Mouse (Mus musculus) urinary bladder, postnatal 10 days (tissue): ENCODE results near the gene Sned1.
"Not testable (repeated sequence)": the region's sequence is repeated elsewhere in the genome, so short reads cannot be mapped to it uniquely, and the experiment has no call there.

Source experiments
- DNase-seq: peaks from one replicate; pipeline ENCODE4 v3.0.0; 2022; ENCODE audit warnings: low spot score

The Sned1 gene

DNA sequence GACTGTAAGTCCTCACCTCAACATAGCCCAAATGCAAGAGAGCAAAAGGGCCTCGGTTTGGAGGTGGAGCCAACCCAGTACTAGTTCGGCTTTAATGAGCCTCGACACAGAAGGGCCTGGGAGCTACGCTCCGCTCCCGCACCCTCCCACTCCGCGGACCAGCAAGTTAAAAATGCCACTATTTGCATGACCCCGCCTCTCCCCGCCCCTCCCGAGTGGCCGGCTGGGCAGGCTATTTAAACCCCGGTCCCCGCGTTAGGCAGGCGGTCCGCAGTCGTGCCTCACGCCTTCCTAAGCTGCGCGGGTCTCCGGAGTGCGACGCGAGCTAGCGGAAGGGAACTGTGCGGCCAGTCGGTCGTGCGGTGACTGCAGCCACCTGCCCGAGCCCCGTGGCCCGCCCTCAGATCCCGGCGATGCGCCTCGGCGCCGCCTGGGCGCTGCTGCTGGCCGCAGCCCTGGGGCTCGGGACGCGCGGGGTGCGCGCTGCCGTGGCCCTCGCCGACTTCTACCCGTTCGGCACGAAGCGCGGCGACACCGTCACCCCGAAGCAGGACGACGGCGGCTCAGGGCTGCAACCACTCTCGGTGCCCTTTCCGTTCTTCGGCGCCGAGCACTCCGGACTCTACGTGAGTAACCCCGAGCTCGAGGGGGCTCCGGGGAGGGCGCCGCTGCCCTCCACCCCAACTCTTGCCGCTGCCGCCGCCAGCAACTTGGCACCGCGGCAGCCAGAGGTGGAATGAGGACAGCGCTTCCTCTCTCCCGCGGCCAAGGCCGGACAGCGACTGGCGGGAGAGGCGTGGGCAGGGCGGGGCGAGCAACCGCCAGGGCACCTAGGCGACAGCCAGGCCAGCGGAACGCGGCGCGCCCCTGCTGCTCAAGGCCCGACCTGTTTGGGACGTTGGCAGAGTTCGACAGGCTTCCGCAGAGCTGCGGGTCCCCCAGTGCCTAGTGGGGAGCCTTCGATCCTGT is at the start of gene Sned1:
TSS of gene Sned1 (plus strand) at position 266 of the 969 bp plus-strand sequence.
- peak; percentile 79 for DNase-seq

DNA sequence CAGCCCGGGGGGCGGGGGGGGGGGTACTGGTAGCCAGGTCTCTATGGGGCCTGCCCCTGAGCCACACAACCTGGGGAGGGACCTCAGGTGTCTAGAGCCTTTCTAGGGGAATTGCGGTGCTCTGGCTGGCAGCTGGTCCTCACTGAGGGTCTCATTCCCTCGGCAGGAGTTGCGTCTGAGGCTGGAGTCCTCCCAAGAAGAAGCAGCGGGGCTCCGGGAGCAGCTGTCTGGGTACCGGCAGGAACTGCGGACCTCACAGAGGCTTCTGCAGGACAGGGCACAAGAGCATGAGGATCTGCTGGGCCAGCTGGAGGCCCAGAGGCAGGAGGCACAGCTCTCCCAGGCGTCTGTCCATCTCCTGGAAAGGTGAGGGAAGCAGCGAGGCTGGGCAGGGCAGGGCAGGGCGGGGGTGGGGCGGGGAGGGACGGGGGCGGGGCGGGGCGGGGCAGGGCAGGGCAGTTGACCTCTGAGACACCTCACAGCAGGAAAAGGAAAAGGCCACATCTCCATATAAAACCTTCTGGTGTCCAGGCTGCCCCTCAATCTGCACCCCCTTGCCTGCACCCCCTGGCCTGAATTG is 44.8 kb upstream of the Sned1 start:
- DNase-seq, result no peak

DNA sequence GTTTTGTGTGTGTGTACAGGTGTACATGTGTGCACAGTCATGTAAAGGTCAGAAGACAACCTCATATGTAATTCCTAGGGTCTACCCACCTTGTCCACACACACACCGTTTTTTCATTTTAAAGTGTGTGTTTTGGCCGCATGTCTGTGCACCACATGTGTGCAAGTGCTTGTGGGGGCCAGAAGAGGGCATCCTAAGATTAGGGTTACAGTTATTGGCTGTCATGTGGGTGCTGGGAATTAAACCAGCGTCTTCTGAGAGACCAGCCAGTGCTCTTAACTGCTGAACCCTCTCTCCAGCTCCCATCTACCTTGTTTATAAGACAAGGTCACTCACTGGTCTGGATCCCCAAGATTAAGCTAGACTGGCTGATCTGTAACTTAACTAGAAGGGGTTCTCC is 40.7 kb upstream of the Sned1 start:
- DNase-seq, result no peak

DNA sequence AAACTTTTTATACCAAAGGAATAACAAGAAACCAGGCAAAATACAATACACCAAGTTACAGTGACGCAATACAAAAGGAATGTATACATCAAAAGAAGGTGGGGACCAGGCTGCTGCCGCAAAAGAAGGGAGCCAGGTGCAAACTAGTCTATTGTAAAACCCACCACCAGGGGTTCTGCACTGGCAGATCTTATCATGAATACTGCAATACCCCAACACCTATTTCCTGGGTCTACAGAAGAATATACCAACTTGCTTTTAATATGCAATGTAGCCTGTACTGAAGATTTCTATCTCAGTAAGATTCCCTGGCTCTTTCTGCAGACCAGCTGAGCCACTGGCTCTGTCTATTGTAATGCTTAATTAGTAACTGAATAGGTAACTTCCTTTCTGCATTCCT is 38.2 kb upstream of the Sned1 start:
- DNase-seq, result not testable (repeated sequence)

DNA sequence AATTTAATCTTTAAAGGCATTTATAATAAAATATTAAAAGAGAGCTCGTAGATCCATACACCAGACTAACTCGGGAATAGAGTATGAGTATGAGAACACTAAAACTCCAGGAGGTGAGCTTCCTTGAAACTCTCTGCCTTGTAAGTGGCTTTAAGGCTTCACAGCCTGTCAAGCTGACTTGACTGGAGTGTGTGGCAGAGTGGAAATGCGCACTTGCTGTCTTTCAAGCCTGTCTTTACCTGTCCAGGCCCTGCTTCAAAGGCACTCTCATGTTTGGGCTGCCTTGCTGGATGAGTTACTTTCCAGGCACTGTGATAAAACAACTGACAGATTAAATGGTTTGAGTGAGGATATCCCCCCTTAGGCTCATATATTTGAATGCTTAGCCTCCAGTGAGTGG is 37.7 kb upstream of the Sned1 start:
- no peak for DNase-seq

DNA sequence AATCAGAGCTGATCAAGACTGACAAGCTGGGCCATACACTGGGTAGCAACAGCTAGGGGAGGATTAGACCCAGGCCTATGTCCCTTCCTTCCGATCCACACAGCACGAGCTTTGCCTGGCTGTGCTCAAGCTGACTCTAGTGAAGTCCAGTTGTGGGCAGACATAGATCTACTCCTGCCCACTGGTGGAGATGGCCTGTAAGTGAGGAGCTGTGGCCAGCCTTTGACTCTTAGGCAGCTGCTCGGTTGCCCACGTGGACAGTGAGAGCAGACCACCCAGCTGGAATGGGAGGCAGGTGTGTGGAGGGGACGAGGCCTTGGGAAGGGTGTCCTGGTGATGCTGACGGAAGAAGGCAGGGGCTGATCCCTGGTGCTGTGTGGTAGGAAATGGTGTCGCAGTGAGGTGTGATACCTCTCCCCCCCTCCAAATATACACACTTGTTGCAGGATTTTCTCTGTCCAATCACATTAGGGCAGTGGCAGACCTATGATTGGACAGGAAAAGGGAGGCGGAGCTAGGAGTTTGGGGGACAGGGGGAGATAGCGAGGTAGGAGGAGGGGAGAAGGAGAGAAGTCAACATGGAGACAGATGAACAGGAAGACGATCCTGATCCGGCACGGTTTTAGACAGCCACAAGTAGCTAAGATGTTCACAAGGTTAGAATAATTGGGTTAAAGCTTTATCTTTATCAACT is 29.2 kb upstream of the Sned1 start:
- DNase-seq, result no peak

DNA sequence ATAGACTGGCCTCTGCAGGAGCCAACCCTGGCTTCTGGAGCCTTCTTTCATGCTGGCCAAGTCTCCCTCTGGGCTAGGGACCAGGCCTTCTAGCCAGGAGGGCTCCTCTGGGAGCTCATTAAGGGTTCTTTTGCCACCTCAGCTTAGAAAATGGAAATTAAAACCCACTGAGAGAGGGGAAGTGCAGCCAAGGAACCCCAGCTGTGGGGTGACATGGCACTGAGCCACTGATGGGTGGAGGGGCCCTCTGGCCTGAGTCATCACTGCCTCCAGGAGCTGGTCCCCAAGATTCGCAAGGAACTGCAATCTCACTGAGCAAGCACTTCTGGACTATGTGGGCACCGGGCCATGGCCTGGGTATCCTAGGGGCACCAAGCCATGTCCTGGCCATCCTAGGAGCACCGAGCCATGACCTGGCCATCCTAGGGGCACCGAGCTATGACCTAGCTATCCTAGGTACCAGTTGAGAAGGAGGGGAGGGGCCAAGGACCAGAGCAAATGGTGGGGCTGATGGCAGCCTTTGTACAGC is 28.0 kb upstream of the Sned1 start:
- no peak for DNase-seq

DNA sequence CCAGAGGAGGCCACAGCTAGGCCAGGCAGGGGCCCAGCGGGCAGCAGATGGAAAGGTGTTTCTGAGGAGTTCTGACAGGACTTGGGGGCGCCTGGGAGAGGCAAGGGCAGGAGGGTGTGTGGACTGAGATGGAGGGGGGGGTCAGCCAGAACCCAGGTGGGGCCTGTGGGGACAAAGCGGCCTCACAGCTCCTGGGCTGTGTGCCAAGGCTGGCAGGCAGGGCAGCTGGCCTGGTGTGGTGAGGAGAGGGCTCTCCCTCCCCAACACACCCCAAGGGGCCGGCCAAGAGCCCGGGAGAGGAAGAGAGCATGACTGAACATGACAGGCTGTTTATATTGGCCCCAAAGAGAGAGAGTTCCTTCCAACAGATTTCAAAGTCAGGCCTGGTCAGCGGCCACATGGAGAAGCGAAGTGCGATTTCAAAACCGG is 25.4 kb upstream of the Sned1 start:
- peak; percentile 52 for DNase-seq

DNA sequence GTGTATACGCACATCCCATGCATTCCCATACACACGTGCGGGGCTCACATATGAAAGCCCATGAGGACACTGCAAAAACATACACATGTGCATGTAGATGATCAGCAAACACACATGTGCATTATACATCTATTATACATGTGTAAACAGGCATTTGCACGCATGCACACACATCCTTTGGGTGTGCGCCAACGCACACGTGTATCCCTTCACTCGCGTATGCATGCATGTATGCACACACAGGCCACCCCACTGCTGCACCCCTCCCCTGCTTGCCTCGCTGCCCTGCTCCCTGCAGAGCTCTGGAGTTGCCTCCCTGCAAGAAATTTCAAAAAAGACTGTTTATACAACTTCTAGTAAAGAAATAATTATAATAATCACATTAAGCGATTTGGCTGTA is 24.6 kb upstream of the Sned1 start:
- no peak for DNase-seq

DNA sequence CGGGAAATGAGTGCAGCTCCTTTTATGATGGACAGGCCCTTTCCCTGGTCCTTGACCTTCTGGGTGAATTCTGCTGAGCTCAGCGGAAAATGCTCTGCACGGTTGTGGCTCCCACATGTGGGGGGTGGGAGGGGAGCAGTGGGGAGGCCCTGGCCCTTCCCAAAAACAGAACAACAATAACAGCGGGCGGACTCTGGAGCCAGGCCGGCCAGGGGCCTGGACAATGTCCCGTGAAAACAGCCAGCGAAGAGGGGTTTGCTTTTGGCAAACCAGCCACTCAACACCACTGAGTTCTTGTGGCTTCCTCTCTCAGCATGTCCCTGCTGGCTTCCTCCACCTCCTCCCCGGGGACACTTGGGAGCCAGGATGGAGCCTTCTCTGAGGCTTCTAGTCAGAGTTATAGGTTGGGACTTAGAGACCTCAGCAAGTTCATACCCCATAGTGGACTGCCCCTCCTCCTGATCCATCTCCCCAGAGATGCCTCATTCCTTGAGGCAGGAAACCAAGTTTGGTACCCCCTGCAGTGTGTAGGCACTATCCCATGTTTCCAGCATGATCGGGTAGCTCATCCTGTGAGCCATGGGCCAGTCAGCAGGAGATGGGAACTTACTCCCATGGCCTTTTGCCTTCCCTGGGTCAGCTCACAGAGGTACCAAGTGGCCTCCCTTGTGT is 24.0 kb upstream of the Sned1 start:
- DNase-seq, result no peak

DNA sequence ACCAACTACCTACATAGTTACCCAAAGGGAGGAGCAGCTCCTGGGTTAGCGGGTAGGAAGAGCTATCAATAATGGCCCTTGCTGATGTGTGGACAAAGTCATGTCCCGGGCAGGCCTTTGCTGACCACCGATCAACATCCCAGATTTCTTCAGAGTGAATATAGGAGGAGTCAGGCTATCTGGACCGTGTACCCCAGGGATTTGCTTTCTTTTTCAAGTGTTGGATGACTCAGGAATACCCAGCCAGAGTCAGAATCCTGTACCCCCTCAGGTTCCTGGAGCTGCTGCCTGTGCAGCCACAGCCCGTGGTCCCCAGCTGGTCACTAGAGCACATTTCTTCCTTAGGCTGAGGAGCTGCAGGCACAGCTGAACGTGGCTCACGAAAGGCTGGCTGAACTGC is 23.2 kb upstream of the Sned1 start:
- DNase-seq, result no peak

DNA sequence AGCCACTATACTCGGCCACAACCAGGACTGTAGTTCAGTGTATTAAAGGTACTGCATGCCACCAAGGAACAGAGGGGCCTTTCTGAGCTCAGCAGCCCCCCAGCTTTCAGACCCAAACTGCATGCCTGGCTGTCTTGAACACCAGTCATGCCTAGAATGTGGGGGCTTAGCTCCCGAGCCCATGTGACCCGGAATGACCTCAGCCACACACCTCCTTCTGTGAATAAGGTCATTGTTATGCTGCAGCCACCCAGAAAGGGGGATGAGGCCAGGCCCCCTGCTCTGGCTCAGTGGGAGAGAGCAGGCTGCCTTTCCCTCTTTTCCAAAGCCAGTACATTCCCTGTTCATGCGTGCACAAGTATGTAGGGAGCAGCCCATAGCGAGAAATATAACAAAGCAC is 21.0 kb upstream of the Sned1 start:
- DNase-seq, result no peak

DNA sequence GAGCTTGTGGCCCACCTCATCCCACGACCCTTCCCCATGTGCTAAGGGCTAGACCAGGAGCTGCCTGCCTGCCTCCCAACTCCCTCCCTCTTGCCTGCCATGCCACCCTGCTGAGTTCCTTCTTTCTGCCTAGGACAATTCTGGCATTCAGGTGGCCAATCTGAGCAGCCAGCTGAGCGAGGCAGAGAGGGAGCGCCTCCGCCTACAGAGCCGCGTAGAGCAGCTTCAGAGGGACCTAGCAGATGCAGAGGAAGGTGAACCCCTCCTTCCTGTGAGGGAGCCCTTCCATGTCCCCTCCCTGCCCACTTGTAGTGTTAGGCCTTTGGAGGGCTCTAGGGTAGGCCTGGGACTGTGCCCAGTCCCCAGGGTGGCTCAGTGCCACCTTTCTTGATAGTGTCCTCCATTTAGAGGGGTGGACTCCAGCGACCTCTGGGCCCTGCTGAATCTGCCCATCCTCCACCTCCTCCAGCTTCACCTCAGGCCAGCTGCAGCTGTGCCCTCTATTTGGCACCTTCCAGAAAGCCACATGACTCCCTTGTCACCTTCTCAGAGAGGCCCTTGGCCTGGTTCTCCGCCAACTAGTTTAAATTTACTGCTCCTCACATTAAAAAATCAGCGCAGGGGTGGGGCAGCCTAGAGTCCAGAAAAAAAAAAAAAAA is 18.7 kb upstream of the Sned1 start:
- no peak for DNase-seq

DNA sequence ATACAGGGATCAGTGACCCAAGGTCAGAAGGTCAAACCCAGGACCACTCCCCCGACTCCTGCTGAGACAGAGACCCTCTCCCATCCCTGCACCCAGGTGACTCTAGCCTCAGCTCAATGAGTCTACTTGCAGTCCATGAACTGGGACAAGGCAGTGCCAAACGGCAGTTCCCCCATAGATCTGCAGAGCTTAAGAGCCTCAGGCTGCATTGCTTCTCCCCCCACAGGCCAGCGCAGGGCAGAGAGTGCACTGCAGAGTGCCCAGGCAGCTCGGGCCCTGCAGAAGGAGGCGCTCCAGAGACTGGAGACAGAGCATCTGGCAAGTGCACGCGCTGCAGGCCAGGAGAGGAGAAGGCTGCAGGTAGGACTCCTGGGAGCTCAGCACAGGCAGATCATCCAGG is 18.1 kb upstream of the Sned1 start:
- no peak for DNase-seq

DNA sequence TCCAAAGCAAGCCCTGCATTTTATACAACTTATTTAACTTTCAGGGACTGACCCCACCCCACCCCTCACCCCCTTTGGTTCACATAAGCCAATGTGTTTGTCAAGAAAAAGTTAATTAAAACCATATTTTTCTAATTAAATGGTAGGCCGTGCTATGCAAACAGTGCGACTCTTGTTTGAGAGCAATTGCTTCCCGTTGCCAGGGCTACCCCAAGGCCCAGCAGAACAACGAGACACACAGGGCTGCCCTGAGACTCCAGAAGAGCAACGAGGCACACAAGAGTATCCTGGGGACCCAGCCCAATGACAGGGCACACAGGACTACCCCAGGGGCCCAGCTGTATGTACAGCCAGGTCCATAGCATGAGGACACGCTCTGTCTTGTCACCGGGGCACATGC is 14.9 kb upstream of the Sned1 start:
- DNase-seq, result no peak

DNA sequence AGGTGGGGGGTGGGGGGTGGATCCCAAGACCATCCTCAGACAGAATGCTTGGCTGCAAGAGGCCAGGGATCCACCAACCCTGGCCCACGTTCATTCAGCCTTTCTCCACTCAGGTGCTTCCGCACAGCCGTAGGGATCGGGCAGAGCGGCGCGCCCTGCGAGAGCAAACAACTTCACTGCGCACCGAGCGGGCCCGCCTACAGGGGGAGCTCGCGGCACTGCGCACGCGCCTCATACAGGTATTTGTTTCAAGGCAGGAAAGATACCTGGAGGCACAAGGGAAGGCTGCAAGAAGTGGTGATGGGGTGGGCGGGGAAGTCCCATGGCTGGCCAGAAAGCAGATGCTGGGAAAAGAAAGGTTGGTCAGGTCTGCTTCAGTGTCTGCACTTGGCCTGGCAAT is 11.7 kb upstream of the Sned1 start:
- no peak for DNase-seq

DNA sequence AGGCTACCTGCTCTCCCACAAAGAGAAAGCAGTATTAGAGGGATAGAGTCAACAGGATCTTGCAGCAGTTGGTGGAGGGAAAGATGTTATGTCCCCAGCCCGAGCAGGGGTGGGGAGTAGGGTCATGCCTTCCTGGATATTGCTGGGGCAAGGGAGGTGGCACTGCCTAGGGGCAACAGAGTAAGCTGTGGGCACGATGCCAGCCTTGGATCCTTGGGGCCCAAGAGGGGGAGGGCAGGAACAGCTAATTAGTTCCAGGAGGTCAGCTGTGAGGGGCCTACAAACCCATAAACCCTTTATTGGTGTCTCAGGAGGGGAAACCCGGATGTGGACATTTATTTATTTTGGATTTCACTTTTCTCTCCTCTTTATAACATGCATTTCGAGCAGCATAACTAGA is 10.4 kb upstream of the Sned1 start:
- DNase-seq, result no peak

DNA sequence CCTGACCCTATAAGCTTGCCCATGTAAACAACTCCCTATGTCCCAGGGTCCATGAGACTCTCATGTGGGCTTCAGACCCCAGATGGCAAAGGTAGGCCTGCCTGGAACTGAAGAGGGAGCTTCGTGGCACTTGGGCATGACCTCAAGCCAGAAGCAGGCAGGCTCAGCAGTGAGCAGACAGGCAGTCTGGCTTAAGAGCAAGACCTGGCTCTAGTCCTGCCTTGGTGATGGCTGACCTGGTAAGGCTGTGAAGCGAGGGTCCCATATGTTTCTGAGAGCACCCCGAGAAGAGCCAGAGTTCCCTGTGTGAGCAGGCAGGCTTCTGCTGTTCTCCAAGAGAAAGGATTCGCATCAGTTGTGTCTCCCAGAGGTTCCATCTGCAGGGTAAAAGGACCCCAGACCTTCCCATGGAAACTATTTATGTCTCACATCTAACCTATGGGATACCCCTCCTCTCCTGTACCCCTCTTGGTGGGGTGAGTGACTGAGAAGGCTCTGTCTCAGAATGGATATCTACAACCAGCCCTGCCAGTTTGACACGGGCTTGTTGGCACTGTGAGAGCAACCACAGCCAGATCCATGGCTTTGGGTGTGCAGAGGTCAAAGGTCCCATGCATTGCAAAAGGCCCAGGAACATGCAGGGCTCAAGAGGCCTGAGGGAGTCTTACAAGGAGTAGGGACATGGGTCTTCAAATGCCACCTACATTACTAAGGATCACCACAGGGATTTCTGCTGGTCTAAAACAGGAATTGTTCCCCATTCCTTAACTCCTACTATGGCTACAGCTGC is 9.7 kb upstream of the Sned1 start:
- no peak for DNase-seq

DNA sequence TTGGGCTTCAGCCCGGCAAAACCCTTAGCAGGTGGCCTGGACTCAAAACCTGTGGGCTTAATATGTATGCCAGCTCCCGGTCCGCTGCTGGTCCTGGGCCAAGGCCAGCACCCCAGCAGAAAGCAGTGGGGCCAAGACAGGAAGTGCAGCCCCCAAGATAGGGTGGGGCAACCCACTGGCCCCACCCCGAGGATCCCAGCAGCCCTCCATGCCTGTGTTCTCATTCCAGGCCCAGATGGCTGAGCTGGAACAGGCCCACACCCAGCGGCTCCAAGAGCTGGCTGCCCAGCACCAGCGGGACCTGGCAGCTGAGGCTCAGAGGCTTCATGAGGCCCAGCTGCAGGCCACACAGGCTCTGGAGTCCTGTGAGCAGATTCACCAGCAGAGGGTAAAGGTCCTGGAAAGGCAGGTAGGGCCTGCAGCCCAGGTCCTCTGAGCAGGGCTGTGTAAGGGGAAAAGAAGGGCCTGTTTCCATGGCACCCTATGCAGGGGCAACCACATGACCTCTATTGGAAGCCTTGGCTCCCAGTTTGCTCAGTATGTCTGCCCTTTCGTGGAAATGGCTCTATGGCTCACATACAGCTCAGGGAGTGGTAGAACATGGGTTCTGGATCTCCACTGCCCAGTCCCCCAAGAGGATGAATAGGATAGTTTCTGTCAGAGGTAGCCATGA is 8.2 kb upstream of the Sned1 start:
- DNase-seq, result no peak

DNA sequence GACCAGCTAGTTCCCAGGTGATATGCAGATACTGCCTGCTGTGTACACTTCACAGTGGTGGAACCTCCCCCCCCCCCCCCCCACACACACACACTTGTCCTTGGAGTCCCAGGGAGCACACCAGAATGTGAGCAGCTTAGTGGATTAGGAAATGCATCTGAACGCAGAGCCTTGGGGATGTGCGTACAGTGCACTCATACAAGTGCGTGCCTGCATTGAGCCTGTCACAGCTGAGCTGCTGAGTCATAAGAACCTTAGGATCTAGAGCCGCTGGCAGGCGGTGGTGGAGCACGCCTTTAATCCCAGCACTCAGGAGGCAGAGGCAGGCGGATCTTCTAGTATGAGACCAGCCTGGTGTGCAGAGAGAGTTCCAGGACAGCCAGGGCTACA is 7.7 kb upstream of the Sned1 start:
- DNase-seq, result no peak
